Mouse (Mus musculus) brain, adult 10 weeks (tissue): ENCODE measurements around the gene Ubr2. TPM values are rescaled to one million over a fixed set of nuclear protein-coding genes. Genes with fewer than 3 reads are reported as not detected.

Source experiments
- polyA plus RNA-seq: library from polyadenylated mRNA; stranded (reverse); fragments of 350-450 nt; fragmentation: Illumina TruSeq; extraction: RNeasy Lipid Tissue Mini Kit (QIAGEN cat#74804); gene quantifications from one replicate; pipeline ENCODE4 v1.2.3, GENCODE M21; 2015; ENCODE audit warnings: low read depth, low replicate concordance

Ubr2 gene
- 25.2 TPM for polyA plus RNA-seq

DNA sequence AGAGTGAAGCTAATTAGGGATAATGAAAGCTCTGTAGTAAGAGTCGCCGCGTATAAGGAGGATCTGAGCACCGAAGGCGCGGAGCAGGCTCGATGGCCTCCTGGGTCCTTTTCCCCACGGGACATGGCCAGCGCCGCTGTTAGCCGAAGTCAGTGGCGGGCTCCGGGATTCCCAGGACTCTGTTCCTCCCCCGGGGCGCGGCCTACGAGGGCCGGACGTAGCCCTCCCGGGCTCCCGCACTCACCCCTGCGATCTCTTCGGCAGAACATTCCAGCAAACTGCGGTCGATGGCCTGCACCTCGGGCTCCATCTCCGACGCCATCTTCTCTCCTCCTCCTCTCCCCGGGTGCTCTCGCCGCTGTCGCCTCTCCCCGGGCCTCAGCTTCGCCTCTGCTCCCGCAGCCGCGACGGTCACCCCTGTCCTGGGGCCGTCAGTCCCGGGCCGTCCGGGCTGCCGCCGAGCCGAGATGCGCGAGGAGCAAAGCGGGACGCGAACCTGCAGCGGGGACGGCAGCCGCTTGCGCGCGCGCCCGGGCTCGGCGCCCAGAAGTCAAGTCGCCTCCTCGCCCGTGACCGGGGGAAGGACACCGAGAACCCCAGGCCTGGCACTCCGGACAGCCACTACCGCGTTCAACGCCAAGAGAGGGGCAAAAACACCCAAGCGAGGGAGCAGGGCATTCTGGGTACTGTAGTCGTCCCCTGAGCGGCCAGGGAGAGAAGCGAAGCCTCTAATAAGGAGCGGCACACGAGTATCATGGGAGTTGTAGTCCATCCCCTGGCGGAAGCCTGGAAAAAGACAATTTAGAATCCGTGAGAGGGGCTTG, at the start of gene Ubr2:
Gene Ubr2 (minus strand): TSS at position 659 of the 824 bp plus-strand sequence.

DNA sequence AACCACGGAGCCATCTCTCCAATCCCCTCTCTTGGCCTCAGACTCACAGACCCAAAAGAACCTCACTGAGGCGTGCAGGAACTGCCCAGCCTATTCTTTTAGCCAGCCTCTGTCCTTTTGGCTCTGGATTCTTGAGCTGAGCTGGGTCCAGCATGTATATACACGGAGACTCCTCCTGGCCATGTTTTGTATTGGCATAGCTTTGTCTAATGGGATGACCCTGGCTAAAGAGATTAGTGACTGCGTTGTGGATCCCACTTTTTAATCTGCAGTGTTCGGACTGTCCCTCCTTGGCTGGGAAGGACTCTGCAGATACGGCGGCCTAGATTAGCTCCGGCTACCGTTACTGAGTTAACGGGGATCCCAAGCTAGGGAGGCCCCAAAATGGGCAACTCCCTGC, 100.2 kb downstream of the Ubr2 start, which contains the start of gene Prph2:
Gene Prph2 (plus strand): TSS at position 274 of the 400 bp plus-strand sequence.

DNA sequence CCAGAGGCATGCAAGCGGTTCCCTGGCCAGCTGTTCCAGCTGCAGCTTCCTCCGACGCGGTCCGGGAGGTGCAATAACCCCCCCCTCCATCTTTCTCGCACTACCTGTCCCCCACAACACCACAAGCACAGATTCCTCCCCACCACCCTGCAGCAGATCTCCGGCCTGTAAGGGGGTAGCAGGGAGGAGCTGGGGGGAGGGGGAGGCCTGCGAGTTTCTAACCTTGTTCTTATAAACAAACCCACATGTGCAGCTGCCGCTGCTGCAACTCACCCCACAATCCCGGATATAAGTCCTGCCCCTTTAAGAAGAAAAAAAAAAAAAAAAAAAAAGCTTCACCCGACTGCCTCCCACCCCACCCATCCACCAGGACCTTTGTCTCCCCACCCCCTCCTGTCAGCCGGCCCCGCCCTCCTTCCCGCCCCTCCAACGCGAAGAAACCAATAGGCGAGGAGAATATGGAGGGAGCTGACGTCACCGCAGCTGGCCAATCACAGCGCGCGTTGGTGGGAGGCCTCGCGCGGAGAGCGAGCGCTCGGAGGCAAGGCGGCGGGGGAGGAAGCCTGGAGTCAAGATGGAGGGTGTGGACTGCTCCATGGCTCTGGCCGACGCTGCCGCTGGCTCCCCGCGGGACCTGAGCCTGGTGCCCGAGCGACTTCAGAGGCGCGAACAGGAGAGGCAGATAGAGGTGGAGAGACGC, 120.1 kb downstream of the Ubr2 start, which contains the start of gene Tbcc:
Gene Tbcc (plus strand): TSS at position 569 of the 700 bp plus-strand sequence.

Other genes with a start within 250 kb of the Ubr2 start
- 0.37 TPM for gene Ptcra, start 246.8 kb downstream of the Ubr2 start, polyA plus RNA-seq
- gene 2310039H08Rik, start 237.9 kb downstream of the Ubr2 start, polyA plus RNA-seq: 9.0 TPM
- gene Rpl7l1, start 227.9 kb downstream of the Ubr2 start, polyA plus RNA-seq: 70.6 TPM
- 27.6 TPM for gene Bicral, start 152.1 kb downstream of the Ubr2 start, polyA plus RNA-seq
- gene Tbcc, start 119.9 kb downstream of the Ubr2 start, polyA plus RNA-seq: 22.1 TPM
- not detected for gene Prph2, start 100.1 kb downstream of the Ubr2 start, polyA plus RNA-seq